Mouse (Mus musculus): Measurements from ENCODE around the gene Lrrc15.

DNA sequence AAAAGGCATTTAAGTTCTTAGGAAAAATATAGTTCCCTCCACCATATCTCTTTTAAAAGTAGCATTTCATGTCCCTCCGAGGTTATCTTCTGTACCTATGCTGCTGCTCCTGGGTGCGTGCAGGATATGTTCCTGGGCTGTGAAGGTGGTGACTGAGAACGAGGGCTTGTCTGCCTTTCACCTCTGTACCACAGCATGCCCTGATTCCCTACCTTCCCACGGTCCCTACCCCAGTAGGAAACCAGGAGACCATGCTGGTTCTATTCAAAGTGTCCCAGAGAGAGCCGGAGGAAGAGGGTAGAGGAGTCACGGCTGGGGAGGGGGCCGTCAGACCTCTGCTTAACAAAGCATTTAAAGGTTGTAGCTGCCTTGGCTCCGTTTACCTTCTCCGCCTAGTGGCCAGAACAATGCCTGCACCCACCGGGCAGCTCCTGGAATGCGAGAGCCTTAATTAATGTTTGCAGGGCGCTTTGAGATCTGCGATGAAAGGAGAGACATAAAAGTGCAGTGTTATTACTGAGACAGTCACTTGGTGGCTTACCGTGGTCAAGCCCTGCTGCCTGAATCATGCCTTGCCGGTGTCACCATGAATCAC, 784 bp upstream of the Lrrc15 start:
- no peak for TF ChIP-seq POLR2A (IDR thresholded peaks at IDR 0.05; ENCODE audit: low read depth, low read length)
- peak; percentile 63; the same call in 1 of the 2 replicates for TF ChIP-seq CTCF (IDR thresholded peaks at IDR 0.05; ENCODE audit: extremely low read depth, insufficient read depth, insufficient read length, insufficient replicate concordance)
